Comparison of ENCODE assay signal across 10 mouse cellular contexts in the genomic region with DNA sequence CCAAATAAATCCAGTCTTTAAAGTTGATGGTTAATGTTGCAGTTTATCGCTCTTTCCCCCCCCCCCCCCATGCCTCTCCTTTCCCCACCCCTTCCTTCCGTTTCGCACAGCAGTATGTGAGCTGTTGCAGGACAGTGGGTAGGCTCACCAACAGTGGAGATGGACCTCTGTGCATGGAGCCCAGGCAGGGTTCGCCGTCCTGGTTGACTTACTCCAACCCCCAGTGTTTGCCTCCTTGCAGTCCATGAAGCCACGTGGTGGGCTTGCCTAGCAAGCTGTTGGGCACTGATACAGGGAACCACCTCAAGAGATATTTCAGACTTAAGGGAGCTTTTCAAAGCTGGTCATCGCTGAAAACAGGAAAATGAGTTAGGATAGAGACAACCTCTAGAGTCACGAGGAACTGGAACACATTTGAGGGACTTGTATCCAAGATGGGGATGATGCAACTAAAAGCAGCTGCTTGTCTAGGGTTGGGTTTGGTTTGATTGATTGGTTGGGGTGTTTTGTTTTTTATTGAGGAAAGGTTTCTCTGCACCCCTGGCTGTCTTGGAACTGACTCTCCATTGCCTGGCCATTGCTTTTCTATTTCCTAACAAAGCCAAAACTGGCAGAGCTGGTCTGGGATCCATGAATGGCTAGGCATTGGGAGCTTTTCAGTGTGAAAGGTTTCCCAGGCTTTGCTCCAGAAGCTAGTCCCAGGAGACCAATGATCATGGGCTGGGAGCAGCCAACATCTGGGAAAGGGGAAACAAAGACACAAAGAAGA. TPM values are rescaled to one million over a fixed set of nuclear protein-coding genes. Genes with fewer than 3 reads are reported as not detected.
DNase-seq lines count a peak whose midpoint lies in the region; ATAC-seq lines count a peak whose summit lies in the region.
"Had no signal": no experiment of that assay in that cellular context is flagged by ENCODE, and none has a peak within 500 bp of the region (broad histone marks: within the 10 kb centered on the region; RNA-seq: fewer than 3 reads in every experiment).

No protein-coding gene starts in this region.

- H3K4me2 ChIP-seq in kidney, embryonic 14.5 days (replicated peaks; ENCODE audit: low read depth, low read length): no peak overlapping the region
- H3K4me2 ChIP-seq in limb, embryonic 15.5 days: no peak overlapping the region
- no peak overlapping the region for H3K4me2 ChIP-seq in midbrain, embryonic 14.5 days (ENCODE audit: low read length)
- H3K4me2 ChIP-seq: midbrain, embryonic 13.5 days had no signal

- H3K9ac ChIP-seq in kidney, embryonic 14.5 days (ENCODE audit: low read depth, low read length): 0 out of 2 replicates have a peak overlapping the region, but pooled peaks have one; percentile 7
- no peak overlapping the region for H3K9ac ChIP-seq in limb, embryonic 15.5 days
- no peak overlapping the region for H3K9ac ChIP-seq in midbrain, embryonic 14.5 days (replicated peaks; ENCODE audit: low read length)
- H3K9ac ChIP-seq: midbrain, embryonic 13.5 days had no signal

- peaks cover 55% of the 10 kb centered on the region for H3K36me3 ChIP-seq in kidney, embryonic 14.5 days (ENCODE audit: control insufficient read depth, insufficient read depth, low read length)
- peaks cover 51% of the 10 kb centered on the region for H3K36me3 ChIP-seq in limb, embryonic 15.5 days
- H3K36me3 ChIP-seq in midbrain, embryonic 14.5 days (ENCODE audit: control insufficient read depth, insufficient read depth, low read length): peaks cover 57% of the 10 kb centered on the region

- ATAC-seq in kidney, embryonic 14.5 days (ENCODE audit: low FRiP score, low TSS enrichment): no peak
- ATAC-seq in limb, embryonic 15.5 days (ENCODE audit: insufficient number of reproducible peaks, low FRiP score, low TSS enrichment, low read depth): no peak
- no peak for ATAC-seq in midbrain, embryonic 14.5 days (ENCODE audit: low FRiP score, low TSS enrichment)
- ATAC-seq: midbrain, embryonic 13.5 days had no signal

- peaks cover 33% of the 10 kb centered on the region for H3K4me1 ChIP-seq in kidney, embryonic 14.5 days (ENCODE audit: control insufficient read depth, insufficient read depth, low read length)
- H3K4me1 ChIP-seq in limb, embryonic 15.5 days: peaks cover 48% of the 10 kb centered on the region
- H3K4me1 ChIP-seq in midbrain, embryonic 14.5 days (ENCODE audit: control insufficient read depth, insufficient read depth, low read length): peaks cover 7% of the 10 kb centered on the region; the same call in 1 of the 2 replicates

- no peak overlapping the region for H3K27ac ChIP-seq in kidney, embryonic 14.5 days (ENCODE audit: low read depth, low read length)
- peak overlapping the region; percentile 99 for H3K27ac ChIP-seq in limb, embryonic 15.5 days
- H3K27ac ChIP-seq in midbrain, embryonic 14.5 days (replicated peaks; ENCODE audit: low read depth, low read length): no peak overlapping the region
- H3K27ac ChIP-seq: midbrain, embryonic 13.5 days had no signal

- H3K27me3 ChIP-seq in kidney, embryonic 14.5 days (ENCODE audit: control insufficient read depth, insufficient read depth, low read length): no peaks in the 10 kb centered on the region
- H3K27me3 ChIP-seq in limb, embryonic 15.5 days: no peaks in the 10 kb centered on the region
- peaks cover 11% of the 10 kb centered on the region; the same call in 1 of the 2 replicates for H3K27me3 ChIP-seq in midbrain, embryonic 14.5 days (ENCODE audit: control insufficient read depth, insufficient read depth, low read length)

- no peaks in the 10 kb centered on the region for H3K9me3 ChIP-seq in kidney, embryonic 14.5 days (ENCODE audit: control insufficient read depth, low read length)
- no peaks in the 10 kb centered on the region for H3K9me3 ChIP-seq in limb, embryonic 15.5 days
- no peaks in the 10 kb centered on the region for H3K9me3 ChIP-seq in midbrain, embryonic 14.5 days (ENCODE audit: control insufficient read depth, low read length)
- H3K9me3 ChIP-seq: midbrain, embryonic 13.5 days had no signal

- WGBS in kidney, embryonic 14.5 days: 80% methylated on average over 8 of the region's 8 CpGs
- WGBS in limb, embryonic 15.5 days: 74% methylated on average over 8 of the region's 8 CpGs
- WGBS in midbrain, embryonic 14.5 days: 89% methylated on average over 8 of the region's 8 CpGs

- no peak for DNase-seq in kidney, postnatal 14 days
- DNase-seq in adipocyte (ENCODE audit: low spot score): peak; percentile 100
- DNase-seq in gastrocnemius, adult 8-10 months (ENCODE audit: low spot score in 2 of 2): peak; percentile 43 to 56
- DNase-seq in midbrain, embryonic 14.5 days: no peak
- no peak for DNase-seq in thymus, adult 18-20 months
- DNase-seq: retina, postnatal 1 day had no signal

- H3K4me3 ChIP-seq in kidney, embryonic 14.5 days (ENCODE audit: low read length): no peak overlapping the region
- H3K4me3 ChIP-seq in limb, embryonic 15.5 days: no peak overlapping the region
- no peak overlapping the region for H3K4me3 ChIP-seq in midbrain, embryonic 14.5 days (replicated peaks; ENCODE audit: low read depth, low read length)
- H3K4me3 ChIP-seq: erythroblast, embryonic 14.5 days; midbrain, embryonic 13.5 days had no signal

RNA-seq across cellular contexts. Expression of gene Tns2, which starts 2.9 kb away (rescaled TPM):
- 39.1 and 46.6 TPM in 2 replicates for polyA plus RNA-seq in kidney, embryonic 14.5 days (2014; fragmentation: Nextera tagmentation; extraction: Ambion mirVana)
- total RNA-seq in gastrocnemius, adult 8-10 months (2022): 10 to 100 TPM; 17.3 to 37.7 (median 32.0) TPM
- 47.5 and 48.6 TPM in 2 replicates for polyA plus RNA-seq in limb, embryonic 15.5 days (2015; fragmentation: Nextera tagmentation; extraction: Ambion mirVana)
- polyA plus RNA-seq in midbrain, embryonic 14.5 days (2014; fragmentation: Nextera tagmentation; extraction: Ambion mirVana): 3.6 and 8.9 TPM in 2 replicates

RNA-seq across cellular contexts. Expression of gene Eif4b, which starts 23.8 kb away (rescaled TPM):
- polyA plus RNA-seq in kidney, embryonic 14.5 days (2014; fragmentation: Nextera tagmentation; extraction: Ambion mirVana): 85.1 and 139 TPM in 2 replicates
- 100 to 1,000 TPM; 227 to 269 (median 241) TPM for total RNA-seq in gastrocnemius, adult 8-10 months (2022)
- 103 and 111 TPM in 2 replicates for polyA plus RNA-seq in limb, embryonic 15.5 days (2015; fragmentation: Nextera tagmentation; extraction: Ambion mirVana)
- 76.7 and 98.8 TPM in 2 replicates for polyA plus RNA-seq in midbrain, embryonic 14.5 days (2014; fragmentation: Nextera tagmentation; extraction: Ambion mirVana)

RNA-seq across cellular contexts. Expression of gene Spryd3, which starts 38.7 kb away (rescaled TPM):
- 9.0 and 11.1 TPM in 2 replicates for polyA plus RNA-seq in kidney, embryonic 14.5 days (2014; fragmentation: Nextera tagmentation; extraction: Ambion mirVana)
- 1 to 10 TPM; 6.8 to 8.7 (median 7.3) TPM for total RNA-seq in gastrocnemius, adult 8-10 months (2022)
- 33.4 and 35.4 TPM in 2 replicates for polyA plus RNA-seq in limb, embryonic 15.5 days (2015; fragmentation: Nextera tagmentation; extraction: Ambion mirVana)
- polyA plus RNA-seq in midbrain, embryonic 14.5 days (2014; fragmentation: Nextera tagmentation; extraction: Ambion mirVana): 40.2 and 52.5 TPM in 2 replicates

RNA-seq across cellular contexts. Expression of gene Igfbp6, which starts 46.8 kb away (rescaled TPM):
- polyA plus RNA-seq in kidney, embryonic 14.5 days (2014; fragmentation: Nextera tagmentation; extraction: Ambion mirVana): 24.0 and 27.1 TPM in 2 replicates
- total RNA-seq in gastrocnemius, adult 8-10 months (2022): 10 to 100 TPM; 14.2 to 49.0 (median 27.1) TPM
- 17.5 and 24.6 TPM in 2 replicates for polyA plus RNA-seq in limb, embryonic 15.5 days (2015; fragmentation: Nextera tagmentation; extraction: Ambion mirVana)
- polyA plus RNA-seq in midbrain, embryonic 14.5 days (2014; fragmentation: Nextera tagmentation; extraction: Ambion mirVana): 1.3 and 1.6 TPM in 2 replicates

RNA-seq across cellular contexts. Expression of gene Soat2, which starts 53.0 kb away (rescaled TPM):
- 0.11 and 0.28 TPM in 2 replicates for polyA plus RNA-seq in kidney, embryonic 14.5 days (2014; fragmentation: Nextera tagmentation; extraction: Ambion mirVana)
- total RNA-seq in gastrocnemius, adult 8-10 months (2022): under 1 TPM in 2 of 4 experiments, not detected in 2; 0.10 to 0.21 TPM
- 0.61 and 0.81 TPM in 2 replicates for polyA plus RNA-seq in limb, embryonic 15.5 days (2015; fragmentation: Nextera tagmentation; extraction: Ambion mirVana)
- not detected in 2 replicates for polyA plus RNA-seq in midbrain, embryonic 14.5 days (2014; fragmentation: Nextera tagmentation; extraction: Ambion mirVana)
- polyA plus RNA-seq: midbrain, embryonic 13.5 days had no signal

Comparison
In these comparisons a context has a peak if more than half of its experiments do, and no peak if none do; other contexts are left out.
1. DNase-seq: peak in adipocyte (single experiment) and gastrocnemius, adult 8-10 months (2 of 2); none in kidney, postnatal 14 days (single experiment), midbrain, embryonic 14.5 days (single experiment) and thymus, adult 18-20 months (0 of 2).